Mouse (Mus musculus): ENCODE measurements around the gene Fuca1.

DNA sequence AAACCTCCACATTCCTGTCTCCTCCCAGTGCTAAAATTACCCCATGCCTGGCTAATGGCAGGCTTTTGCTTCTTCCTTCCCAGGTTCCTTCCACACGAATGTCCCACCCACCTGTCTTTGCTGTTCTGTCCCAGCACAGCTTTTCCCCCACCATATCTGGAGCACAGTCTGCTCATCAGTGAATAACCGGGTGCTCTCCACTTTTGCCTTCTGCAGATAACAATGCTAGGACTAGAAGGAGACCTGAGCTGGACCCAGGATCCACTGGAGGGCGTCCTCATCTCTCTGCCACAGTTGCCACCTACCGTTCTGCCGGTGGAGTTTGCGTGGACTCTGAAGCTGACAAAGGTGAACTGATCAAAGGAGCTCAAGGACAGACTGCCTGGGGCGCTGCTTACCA is 18.3 kb downstream of the Fuca1 start:
- TF ChIP-seq CTCF (IDR thresholded peaks at IDR 0.05; ENCODE audit: borderline replicate concordance, control insufficient read depth, extremely low read depth, insufficient read depth, low read length, poor library complexity) (no peak), POLR2A (IDR thresholded peaks at IDR 0.05; ENCODE audit: control insufficient read depth, extremely low read depth, insufficient read depth, low read length, poor library complexity) (no peak)
